Mouse (Mus musculus) liver, embryonic 14.5 days (tissue): Measurements from ENCODE around the gene Olfr619.

Source experiments
- CTCF ChIP-seq: IDR thresholded peaks from 2 replicates; pipeline ENCODE4 v1.5.1; 2016; ENCODE audit warnings: antibody characterized with exemption, low read depth, control low read depth
- EP300 ChIP-seq: IDR thresholded peaks from 2 replicates; pipeline ENCODE4 v1.6.1; 2016; ENCODE audit warnings: antibody characterized with exemption, low read depth

GRCm38 (mm10) chr7:103555779-103556178 lies 44.6 kb upstream of the Olfr619 start, which contains the start of gene Olfr615:
- no peak for TF ChIP-seq EP300
- no peak for TF ChIP-seq CTCF
